Mouse (Mus musculus) layer of hippocampus, postnatal 14 days (tissue): Measurements from ENCODE around the gene Proca1. TPM values are rescaled to one million over a fixed set of nuclear protein-coding genes. Genes with fewer than 3 reads are reported as not detected.
A peak's percentile ranks its signal among the peaks of the same experiment; 100 is the strongest.

Experiments used
- DNase-seq, 2 experiments: peaks; one replicate each; pipeline ENCODE4 v3.0.0; 2021 to 2022; ENCODE audit warnings: low spot score in 2 of 2, mixed read lengths in 1 of 2
- total RNA-seq, 2 experiments: library from RNA; stranded (reverse); gene quantifications; 2 replicates each; pipeline ENCODE4 v1.2.3; 2021

Gene Proca1
- total RNA-seq, 2 experiments from 2014 or later = 6.7 to 6.9 TPM

GRCm38 (mm10) chr11:78165761-78166109 is 27.5 kb upstream of the Proca1 start:
- DNase-seq = no peak

GRCm38 (mm10) chr11:78166161-78166560 is 27.0 kb upstream of the Proca1 start:
- DNase-seq = no peak

GRCm38 (mm10) chr11:78166640-78167039 is 26.6 kb upstream of the Proca1 start:
- DNase-seq = no peak

GRCm38 (mm10) chr11:78167257-78167959 is 25.8 kb upstream of the Proca1 start:
- DNase-seq = no peak

- no peak for DNase-seq
Measured at GRCm38 (mm10) chr11:78168541-78169468, 24.4 kb upstream of the Proca1 start.

GRCm38 (mm10) chr11:78170306-78170705 is 22.9 kb upstream of the Proca1 start:
- DNase-seq = no peak

- DNase-seq = no peak
Measured at GRCm38 (mm10) chr11:78171328-78171727, 21.9 kb upstream of the Proca1 start.

- DNase-seq = no peak
Measured at GRCm38 (mm10) chr11:78172034-78172747, 21.0 kb upstream of the Proca1 start.

- no peak for DNase-seq
Measured at GRCm38 (mm10) chr11:78172748-78173383, 20.3 kb upstream of the Proca1 start.

- no peak for DNase-seq
Measured at GRCm38 (mm10) chr11:78174506-78174905, 18.7 kb upstream of the Proca1 start.

GRCm38 (mm10) chr11:78175771-78176401 is 17.3 kb upstream of the Proca1 start:
- no peak for DNase-seq

GRCm38 (mm10) chr11:78176402-78176862 is 16.8 kb upstream of the Proca1 start, which contains the start of the genes Nek8 and Tlcd1:
Nek8 (minus strand) TSS chr11:78176675.
Tlcd1 (plus strand) TSS chr11:78176711.
- DNase-seq = peak; percentile 83 to 84

GRCm38 (mm10) chr11:78176905-78177331 is 16.3 kb upstream of the Proca1 start:
- DNase-seq = no peak

GRCm38 (mm10) chr11:78177437-78177836 is 15.8 kb upstream of the Proca1 start:
- DNase-seq = no peak

GRCm38 (mm10) chr11:78177903-78178858 is 15.0 kb upstream of the Proca1 start:
- peak; percentile 96 for DNase-seq

- peak; percentile 69 to 85 for DNase-seq
Measured at GRCm38 (mm10) chr11:78178859-78179437, 14.2 kb upstream of the Proca1 start.

- DNase-seq = no peak
Measured at GRCm38 (mm10) chr11:78179438-78179999, 13.7 kb upstream of the Proca1 start.

- DNase-seq = no peak
Measured at GRCm38 (mm10) chr11:78180081-78180761, 13.0 kb upstream of the Proca1 start.
